Mouse (Mus musculus) urinary bladder, adult 18-20 months (tissue): Measurements from ENCODE around the gene Galnt12.
"Not testable (repeated sequence)": the region's sequence is repeated elsewhere in the genome, so short reads cannot be mapped to it uniquely, and the experiment has no call there.

Source experiments
- DNase-seq, 2 experiments: peaks; one replicate each; pipeline ENCODE4 v3.0.0; 2022; ENCODE audit warnings: low spot score in 2 of 2, mixed read lengths in 2 of 2

The Galnt12 gene

GRCm38 (mm10) chr4:47091493-47092386 lies at the start of gene Galnt12:
Galnt12 (plus strand) TSS chr4:47091909.
- DNase-seq: peak in 1 of 2 experiments; percentile 35

- DNase-seq: no peak
Observed at GRCm38 (mm10) chr4:47043866-47044265, 47.8 kb upstream of the Galnt12 start.

GRCm38 (mm10) chr4:47046974-47047373 lies 44.7 kb upstream of the Galnt12 start:
- no peak for DNase-seq

- DNase-seq: no peak
Observed at GRCm38 (mm10) chr4:47047765-47048164, 43.9 kb upstream of the Galnt12 start.

- no peak for DNase-seq
Observed at GRCm38 (mm10) chr4:47049216-47049615, 42.5 kb upstream of the Galnt12 start.

- peak; percentile 64 to 87 for DNase-seq
Observed at GRCm38 (mm10) chr4:47050167-47050566, 41.5 kb upstream of the Galnt12 start.

GRCm38 (mm10) chr4:47050642-47051381 lies 40.9 kb upstream of the Galnt12 start:
- no peak for DNase-seq

GRCm38 (mm10) chr4:47051905-47052304 lies 39.8 kb upstream of the Galnt12 start:
- DNase-seq: no peak

GRCm38 (mm10) chr4:47055170-47055569 lies 36.5 kb upstream of the Galnt12 start:
- DNase-seq: not testable (repeated sequence)

- no peak for DNase-seq
Observed at GRCm38 (mm10) chr4:47055570-47056080, 36.1 kb upstream of the Galnt12 start.

- peak; percentile 47 to 53 for DNase-seq
Observed at GRCm38 (mm10) chr4:47056791-47057509, 34.8 kb upstream of the Galnt12 start, which contains the start of gene Anks6. Anks6 (minus strand) TSS chr4:47057427.

- DNase-seq: peak in 1 of 2 experiments; percentile 30
Observed at GRCm38 (mm10) chr4:47057510-47058325, 34.0 kb upstream of the Galnt12 start.

- DNase-seq: no peak
Observed at GRCm38 (mm10) chr4:47060900-47061299, 30.8 kb upstream of the Galnt12 start.

- peak in 1 of 2 experiments; percentile 36 for DNase-seq
Observed at GRCm38 (mm10) chr4:47075054-47075453, 16.7 kb upstream of the Galnt12 start.

GRCm38 (mm10) chr4:47079997-47080646 lies 11.6 kb upstream of the Galnt12 start:
- DNase-seq: no peak

GRCm38 (mm10) chr4:47080647-47081010 lies 11.1 kb upstream of the Galnt12 start:
- DNase-seq: no peak

GRCm38 (mm10) chr4:47083824-47084223 lies 7.9 kb upstream of the Galnt12 start:
- no peak for DNase-seq

GRCm38 (mm10) chr4:47088671-47089070 lies 3.0 kb upstream of the Galnt12 start:
- no peak for DNase-seq

GRCm38 (mm10) chr4:47092387-47093021 lies 795 bp downstream of the Galnt12 start:
- peak in 1 of 2 experiments; percentile 19 for DNase-seq

- no peak for DNase-seq
Observed at GRCm38 (mm10) chr4:47093161-47093560, 1.5 kb downstream of the Galnt12 start.
